Mouse (Mus musculus) T-helper 2 cell (primary cell): ENCODE measurements around the gene Lcmt1.

Experiments used
- in situ Hi-C: fragments of 300-600 bp; cut with MboI, MseI; formaldehyde crosslinking; loops from one replicate; pipeline ENCODE4 v1.15.1; 2025; ENCODE audit warnings: high pct_unique_total_duplicates

Gene Lcmt1

DNA sequence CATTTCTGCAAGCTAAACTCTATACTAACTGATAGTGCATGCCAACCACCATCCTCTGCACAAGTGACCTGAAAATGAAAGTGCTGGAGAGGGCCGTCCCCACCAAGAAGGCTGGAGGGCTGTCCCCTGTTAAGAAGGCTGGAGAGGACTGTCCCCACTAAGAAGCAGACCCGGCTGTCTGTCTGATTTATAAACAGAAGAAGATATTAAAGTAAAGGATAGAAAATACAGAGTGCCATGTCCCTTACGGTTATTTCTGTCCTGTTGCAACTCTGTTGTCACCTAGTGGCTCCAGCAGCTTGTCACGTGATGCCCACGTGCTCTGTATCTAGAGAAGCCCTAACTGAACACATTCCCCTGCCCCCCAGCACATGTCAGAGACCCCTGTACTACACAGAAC is 9.4 kb upstream of the Lcmt1 start:
- in situ Hi-C loops = no loop called here

DNA sequence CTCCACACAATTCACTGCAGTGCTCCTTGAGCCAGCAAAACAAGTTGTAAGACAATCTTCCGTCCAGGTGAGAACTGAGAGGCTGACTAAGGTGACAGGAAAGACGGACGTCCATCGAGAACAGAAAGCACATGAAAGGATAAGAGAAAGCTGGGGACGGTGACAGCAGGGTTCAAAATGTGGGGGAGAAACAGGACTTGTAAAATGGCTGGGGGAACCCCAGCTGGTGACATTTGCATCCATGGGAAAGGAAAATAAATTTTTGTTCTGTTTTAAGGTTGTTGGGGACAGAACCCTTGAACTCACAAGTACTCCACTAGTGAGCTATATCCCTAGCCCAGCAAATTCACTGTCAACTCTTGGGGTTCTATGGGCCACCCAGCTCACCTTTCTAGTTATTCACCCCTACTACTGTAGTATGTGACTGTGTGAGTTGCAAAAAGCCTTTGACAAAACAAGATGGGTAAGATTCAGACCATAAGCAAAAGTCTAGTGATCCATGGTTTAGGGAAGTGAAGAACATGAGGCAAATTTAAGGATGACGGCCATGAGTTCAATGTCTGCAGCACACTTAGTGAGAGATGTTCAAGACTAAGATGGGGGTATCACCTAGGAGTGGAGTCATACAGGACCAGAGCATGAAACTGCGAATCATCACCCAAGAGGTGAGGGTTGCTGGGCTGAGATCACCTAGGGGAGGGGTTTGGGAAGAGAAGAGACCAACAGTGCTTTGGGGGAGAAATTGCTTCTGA is 8.2 kb upstream of the Lcmt1 start:
- in situ Hi-C loops = no loop called here

DNA sequence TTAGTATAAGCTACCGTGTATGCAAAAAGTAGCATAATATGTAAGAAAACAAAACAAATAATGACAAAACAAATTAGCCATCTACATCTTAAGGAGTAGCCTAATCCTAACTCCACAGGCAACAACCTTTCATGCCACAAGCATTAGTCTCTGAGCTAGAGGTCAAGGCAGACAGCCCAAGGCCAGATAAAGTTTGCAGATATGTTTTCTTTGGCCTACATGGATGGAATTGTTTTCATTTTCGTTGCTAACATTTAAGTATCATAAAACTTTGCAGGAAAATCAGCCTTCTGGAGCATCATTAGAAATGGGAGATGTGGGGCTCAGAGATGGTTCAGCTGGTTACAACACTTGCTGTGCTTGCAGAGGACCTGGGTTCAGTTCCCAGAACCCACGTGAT is 6.8 kb upstream of the Lcmt1 start:
- in situ Hi-C loops = no loop called here

DNA sequence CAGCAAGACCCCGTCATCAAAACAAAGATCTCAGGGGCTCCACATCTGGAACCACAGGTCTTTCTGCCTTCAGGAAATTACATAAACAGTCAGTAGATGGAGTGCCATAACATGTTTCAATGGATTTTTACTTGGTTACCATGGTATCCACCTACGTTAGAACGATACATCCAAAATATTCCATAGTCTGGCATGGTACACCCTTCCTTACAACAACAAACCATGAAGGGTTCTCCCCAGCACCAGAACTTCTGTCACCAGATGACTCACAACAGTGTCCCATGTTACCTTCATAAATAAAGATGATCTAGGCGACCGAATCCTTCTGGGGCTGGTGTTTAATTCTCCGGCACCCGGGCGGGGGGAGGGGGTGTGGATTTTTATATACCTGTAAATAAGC is 5.6 kb upstream of the Lcmt1 start:
- in situ Hi-C loops = no loop called here

DNA sequence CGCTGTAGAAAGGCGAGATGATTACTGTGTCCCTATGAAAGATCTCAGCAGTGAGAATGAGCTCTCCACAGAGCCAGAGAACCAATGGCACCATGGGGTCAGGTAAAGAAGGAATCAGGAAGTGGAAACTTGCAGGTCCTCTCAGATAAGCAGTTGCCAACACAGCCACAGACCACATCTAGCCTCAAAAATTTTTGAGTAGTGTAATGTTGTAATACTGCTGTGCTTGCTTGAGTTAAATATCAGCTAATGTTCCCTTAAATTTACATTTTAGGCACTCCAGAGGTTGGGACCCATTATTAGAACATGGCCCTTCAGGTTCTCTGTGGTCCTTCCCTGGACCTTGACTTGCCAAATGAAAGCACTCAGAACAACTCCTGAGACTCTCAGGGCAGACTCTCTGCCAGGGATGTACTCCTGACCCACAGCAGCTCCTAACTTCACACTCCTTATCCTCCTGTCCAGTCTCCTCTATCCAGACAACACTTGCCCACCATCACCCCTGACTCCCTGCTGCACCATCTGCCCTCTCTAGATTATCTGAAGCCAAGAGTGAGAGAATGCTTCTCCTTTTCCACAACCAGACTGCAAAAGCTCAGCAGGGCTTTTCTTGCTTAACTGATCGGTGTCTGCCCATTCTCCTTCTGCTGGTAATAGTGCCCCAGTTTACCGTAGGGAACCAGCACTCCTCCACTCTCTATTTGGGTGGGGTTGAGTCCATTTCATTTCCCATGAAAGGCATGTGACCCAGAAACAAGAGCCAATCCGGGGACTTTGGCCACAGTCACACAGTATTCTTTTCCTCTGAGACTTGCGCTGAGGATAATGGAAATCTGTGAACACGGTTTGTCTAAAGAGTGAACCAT is 3.5 kb upstream of the Lcmt1 start:
- in situ Hi-C loops = no loop called here

DNA sequence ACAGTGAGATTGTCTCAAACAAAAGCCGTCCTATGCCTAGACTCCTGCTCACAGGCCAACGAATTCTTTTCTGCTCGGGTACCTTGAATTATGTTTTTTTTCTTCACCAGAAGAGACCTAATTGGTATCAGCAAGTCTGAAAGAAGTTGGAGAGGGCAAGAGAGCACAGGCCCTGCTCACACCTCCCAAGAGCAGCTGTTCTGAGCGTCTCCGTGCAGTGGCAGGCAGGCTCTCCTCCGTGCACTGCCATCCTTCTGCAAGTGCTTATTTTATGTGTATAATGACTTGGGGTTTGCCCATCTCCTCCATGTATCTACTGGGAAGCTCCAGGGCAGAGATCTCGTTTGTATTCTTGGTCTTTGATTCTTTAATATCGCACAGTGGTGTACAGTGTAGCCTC is 2.8 kb upstream of the Lcmt1 start:
- in situ Hi-C loops = no loop called here

DNA sequence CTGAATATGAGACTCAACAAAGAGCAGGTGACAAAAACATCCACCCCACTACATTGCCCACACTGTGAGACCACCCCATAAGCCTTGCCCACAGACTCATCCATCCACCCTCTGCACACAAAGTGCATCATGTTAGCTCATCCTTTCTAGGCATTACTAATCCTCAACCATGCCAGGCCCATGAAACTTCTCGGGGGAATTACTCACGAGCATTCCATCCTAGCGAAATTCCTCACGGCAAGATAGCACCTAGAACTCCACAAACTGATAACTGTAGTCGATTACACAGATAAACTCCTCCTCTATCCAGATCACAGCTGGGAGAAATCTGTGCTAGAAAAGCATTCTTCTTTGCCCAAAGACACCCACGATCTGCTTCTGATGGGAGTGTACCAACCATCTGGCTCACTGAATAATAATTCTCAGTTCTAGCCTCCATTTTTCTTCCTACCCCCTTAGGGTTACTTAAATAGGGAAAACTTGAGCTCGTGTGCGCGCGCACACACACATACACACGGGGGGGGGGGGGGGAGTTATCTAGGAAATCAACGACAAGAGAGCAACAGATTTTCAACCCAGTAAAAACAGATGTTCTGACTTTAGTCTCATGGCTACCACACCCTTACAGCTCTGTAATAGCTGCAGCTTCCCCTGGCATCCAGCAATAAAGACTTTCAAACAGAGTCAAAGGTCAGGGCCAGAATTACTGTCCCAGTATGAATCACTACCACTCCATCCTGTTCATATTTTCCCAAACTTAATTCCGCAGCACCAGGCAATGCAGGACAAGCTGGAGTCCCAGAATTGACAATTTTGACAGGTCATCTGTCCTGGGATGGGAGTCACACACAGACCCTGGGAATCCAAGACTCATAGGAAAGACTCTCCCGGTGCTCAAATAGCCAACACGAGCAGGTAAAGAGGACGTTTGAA is 2.1 kb upstream of the Lcmt1 start:
- in situ Hi-C loops = no loop called here

DNA sequence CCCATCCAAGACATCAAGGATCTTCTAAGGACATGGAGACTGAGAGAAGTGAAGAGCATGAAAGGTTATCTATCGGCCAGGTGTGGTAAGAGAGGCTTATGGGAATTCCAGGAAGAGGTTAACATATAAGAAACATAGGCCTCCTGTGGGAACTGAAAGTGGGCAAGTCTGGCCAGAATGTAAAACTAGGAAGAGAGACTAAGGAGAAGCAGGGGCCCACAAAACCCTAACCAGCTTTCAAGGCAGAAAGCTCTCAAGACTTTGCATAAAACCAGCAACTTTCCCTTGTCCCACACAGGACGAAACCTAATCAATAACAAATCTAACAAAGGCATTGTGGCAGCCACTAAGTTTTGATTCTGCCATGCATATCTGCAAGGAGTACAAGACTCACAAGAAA is 1.4 kb upstream of the Lcmt1 start:
- in situ Hi-C loops = no loop called here

DNA sequence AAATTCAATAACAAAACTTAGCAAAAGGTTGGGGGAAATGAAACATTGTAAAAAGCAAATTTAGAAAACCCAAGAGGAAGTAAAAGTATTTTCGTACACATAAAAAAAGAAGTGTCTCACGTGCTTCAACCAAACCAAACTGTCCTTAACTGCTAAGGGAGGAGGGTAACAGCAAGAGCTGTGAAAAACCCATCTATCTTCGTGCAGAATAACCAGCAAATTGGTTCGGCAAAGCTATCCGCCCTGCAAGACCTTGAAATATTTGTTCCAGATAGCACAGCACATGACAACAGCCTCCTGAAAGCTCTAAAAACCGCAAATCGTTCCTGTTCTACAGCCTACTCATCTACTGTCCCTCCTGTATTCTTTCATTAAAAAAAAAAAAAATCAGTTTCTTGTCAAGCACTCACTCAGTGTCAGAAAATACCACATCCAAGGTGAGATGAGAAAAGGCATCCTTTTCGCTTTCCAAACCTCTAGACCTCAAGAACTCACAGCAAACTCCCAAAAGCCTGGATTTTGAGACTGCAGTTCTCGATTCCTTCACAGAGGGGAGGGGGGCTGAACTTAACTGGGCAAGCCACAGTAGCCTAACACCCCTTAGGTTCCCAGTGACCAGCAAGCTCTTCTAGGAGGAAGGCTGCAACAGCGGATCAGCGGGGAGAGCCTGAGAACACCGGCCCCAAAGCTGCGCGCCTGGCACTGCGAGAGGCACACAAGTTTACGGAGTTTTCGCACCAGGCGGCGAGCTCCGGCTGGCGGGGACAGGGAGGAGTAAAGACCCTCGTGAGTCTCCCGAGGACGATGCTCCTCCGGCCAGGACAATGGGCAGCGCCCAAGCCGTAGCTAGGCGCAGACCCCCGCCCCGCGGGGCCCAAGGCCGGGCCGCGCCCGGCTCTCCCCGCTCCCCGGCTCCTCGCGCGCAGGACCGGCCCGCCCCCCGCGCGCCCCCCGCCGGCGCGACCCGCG is 522 bp upstream of the Lcmt1 start:
- in situ Hi-C loops = no loop called here

DNA sequence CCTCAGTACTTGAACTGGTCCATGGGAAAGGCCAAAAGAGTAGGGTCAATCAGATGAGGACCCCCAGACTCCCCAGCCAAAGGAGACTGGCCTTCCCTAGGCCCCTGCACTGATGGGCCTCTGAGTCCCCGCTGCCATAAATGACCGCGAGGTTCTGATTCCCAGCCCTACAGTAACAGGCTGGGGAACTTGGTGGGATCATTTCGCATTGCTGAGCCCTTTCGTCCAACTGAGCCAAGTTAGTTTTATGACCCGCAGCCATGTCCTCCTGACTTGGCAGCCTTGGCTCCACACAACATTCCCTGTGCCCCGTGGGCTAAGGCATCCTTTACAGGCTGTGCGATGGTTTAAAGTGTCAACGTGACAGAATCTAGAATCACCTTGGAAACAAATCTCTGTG is 1.1 kb downstream of the Lcmt1 start:
- in situ Hi-C loops = loop anchor here (10.0 kb wide), 1 partner anchor 1296 kb away; no protein-coding TSS in a partner anchor

DNA sequence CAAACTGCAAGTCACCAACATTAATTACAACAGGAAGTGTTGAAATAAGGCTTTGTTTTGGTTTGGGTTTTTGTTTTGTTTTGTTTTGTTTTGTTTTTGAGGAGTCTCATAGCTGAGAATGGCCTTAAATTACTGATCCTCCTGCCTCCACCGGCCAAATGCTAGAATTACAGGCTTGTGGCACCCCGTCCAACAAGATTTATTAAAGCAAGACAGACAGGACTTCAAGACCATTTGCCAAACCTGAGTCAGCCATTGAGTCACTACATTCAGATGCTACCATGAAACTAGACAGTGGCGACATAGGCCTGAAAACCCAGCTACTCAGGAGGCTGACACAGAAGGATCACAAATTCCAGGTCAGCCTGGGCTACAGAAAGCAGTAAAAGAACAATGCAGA is 1.9 kb downstream of the Lcmt1 start:
- in situ Hi-C loops = loop anchor here (10.0 kb wide), 1 partner anchor 1297 kb away; no protein-coding TSS in a partner anchor

DNA sequence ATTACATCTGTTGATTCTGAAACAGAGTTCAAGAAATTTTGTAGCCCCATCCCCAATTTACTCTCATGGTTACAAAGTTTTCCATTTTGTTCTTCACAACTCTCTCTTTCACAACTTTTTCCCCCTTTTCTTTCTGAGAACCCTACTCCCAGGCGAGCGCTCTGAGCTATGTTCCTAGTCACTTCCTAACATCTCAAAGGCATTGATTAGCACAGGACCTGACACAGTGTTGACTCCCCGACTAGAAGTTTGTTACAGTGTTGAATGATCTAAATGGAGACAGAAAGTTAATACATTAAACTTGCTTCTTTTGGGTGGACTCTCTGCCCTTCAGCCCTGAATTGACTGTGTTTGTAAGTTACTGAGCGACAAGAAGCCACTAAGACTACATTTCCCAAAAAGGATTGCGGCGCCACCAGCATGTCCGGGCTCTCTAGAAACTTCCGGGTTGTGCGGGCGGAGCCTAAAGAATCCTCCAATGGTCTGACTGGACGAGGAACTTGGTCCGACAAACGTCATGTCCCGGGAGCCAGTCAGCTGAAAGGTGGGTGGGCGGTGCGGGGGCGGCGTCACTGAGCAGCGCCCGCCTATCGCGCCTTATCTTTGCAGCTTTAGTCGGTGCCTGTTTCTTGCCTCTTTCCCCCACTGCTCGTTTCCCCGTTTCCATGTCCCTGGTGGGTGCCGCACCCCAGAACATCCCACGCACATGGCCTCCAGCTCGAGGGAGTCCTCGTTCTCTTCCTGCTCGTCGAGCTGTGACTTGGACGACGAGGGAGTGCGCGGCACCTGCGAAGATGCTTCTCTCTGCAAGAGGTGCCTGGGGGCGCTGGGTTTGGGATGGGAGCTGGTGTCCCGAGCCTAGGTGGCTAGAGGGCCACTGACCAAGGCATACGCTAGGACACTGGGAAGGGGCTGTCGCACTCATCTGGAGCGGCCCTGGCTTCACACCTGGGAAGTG is 8.1 kb downstream of the Lcmt1 start:
- in situ Hi-C loops = loop anchor here (10.0 kb wide), 1 partner anchor 1303 kb away; no protein-coding TSS in a partner anchor

DNA sequence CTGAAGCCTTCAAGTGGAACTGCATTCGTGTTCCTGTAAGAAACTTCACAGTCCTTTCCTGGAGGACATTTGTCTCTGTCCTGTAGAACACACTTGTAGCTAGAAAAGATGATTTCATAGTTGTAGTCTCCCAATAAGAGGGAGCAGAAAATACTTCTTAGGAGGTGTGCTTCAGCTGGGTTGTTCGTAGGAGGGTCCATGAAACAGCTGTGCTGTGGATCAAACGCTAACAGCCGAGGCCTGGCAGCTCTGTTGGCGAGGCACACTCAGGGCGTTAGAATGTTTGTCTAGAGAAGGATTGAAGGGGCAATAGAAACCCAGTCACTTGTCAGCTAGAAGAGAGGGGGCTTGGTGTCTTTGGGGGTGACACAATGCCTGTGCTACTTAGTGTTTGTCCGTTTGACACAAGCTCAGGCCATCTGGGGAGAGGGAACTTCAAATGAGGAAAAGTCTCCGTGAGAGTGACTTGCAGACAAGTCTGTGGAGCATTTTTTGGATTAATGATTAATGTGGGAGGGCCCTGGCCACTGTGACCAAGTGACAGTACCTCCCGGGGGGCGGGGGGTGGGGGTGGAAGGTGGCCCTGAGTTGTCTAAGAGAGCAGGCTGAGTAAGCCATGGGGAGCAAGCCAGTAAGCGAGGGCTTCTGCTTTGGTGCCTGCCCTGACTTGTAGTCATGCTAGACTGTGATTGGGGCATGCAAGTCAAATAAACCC is 16.3 kb downstream of the Lcmt1 start:
- in situ Hi-C loops = no loop called here

DNA sequence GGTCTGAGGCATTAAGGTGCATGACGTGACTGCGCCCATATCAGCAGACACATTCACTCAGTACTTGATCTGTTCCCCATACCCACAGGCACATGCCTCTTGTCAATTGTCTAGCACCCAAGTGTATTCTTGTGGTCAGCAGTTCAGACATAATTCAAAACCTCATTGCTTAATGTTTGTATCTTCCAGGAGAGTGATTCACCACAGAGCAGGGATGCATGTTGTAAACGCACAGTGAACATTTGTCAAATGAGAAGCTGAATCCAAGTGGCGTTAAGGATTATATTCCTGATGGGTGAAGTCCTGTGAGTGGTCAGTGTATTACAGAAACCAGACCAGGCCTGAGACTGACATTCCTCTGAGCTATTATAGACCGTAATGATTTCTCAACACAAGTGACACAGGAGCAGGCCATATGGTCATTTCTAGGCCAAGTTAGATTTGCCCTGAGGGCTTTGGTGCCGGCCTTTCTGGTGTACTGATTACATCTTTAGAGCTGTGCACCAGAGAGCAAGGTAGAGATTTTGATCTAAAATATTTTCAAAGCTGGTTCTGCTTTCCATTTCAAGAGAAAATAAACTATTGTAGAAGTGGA is 20.2 kb downstream of the Lcmt1 start:
- in situ Hi-C loops = no loop called here

DNA sequence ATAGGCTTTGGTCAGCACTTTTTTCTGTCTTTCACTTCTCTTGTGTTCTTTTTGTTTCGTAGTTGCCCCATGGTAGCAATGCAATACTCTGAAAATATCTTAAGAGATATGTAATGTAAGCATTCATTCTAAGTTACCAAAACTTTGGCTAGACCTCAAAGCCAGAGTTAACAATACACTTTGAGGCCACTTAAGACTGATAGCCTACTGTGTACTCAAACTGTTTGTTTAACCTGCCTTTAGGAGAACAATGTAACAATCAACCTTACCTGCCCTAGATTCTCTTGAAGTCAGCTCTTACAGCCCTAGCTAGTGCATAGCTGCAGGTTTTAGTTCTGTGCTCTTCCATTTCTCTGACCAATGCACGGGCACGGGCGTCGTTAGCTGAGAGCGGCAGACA is 24.7 kb downstream of the Lcmt1 start:
- in situ Hi-C loops = no loop called here

DNA sequence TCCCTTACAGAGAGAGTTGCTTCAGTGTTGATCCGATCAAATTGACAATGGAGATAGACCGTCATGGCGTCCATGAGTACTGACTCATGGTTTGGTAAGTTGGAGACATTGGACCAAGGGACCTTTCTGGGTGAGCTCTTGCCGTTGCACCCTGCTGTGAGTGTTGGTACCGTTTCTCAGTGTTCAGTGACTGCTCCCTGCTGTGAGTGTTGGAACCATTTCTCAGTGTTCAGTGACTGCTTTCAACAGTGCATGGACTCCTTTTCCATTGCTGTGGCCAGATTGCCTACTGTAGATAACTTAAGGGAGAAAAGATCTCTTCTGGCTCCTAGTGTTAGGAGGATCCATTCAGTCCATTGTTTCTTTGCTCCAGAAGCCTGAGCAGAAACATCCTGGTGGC is 27.3 kb downstream of the Lcmt1 start:
- in situ Hi-C loops = no loop called here

DNA sequence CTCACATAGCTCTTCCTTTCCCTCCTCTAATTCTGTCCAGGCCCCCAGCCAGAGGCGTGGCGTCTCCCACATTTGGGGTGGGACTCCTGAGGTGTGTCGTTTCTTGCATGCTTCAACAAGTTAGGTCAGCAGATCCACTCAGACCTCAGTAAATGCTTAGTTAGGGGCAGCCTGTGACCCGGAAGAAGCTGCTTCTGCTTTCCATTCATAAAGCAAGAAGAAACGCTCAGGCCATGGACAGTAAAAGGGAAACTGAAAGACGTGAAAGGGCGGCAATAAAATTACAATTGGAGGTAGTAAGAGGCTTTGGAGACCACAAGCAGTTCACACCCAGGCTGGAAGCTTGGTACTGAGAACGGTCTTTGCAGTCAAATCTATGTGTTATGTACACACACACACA is 27.8 kb downstream of the Lcmt1 start:
- in situ Hi-C loops = no loop called here

DNA sequence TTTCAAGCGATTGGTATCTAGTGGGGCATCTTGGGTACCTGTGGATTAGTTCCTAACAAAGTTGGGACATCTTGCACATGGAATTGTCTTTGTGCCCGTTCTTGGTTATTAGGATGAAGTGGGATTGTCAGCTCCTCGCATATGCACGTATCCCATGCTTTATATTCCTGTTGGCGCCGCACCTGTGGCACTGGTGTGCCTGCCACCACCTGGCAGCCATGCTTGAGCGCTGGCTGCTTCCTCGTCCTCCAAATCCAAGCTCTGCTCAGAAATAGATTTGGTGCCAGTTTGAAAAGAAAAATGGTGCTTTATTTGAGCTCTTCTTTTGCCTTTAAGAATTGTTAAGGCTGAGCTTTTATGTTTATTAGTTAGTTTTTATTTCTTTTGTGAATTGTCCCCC is 28.3 kb downstream of the Lcmt1 start:
- in situ Hi-C loops = no loop called here
